Mouse (Mus musculus) myocyte (in vitro differentiated cells): ENCODE data around the gene Sox18. TPM values are rescaled to one million over a fixed set of nuclear protein-coding genes. Genes with fewer than 3 reads are reported as not detected.

Experiments used
- H3K27me3 ChIP-seq: one replicate; pipeline ENCODE4 v1.6.1; 2011; ENCODE audit not compliant: control insufficient read depth, insufficient read depth, insufficient read length
- H3K36me3 ChIP-seq: one replicate; pipeline ENCODE4 v1.6.1; 2011; ENCODE audit not compliant: control insufficient read depth, insufficient read depth
- H3K4me2 ChIP-seq: one replicate; pipeline ENCODE4 v1.6.1; 2011; ENCODE audit warnings: low read depth, control low read depth
- H3K4me3 ChIP-seq: one replicate; pipeline ENCODE4 v1.5.1; 2011; ENCODE audit warnings: mild to moderate bottlenecking, control low read depth, moderate library complexity
- H3K79me2 ChIP-seq: one replicate; pipeline ENCODE4 v1.6.1; 2011; ENCODE audit not compliant: control insufficient read depth, insufficient read depth
- H3ac ChIP-seq: one replicate; pipeline ENCODE4 v1.6.1; 2011; ENCODE audit not compliant: control insufficient read depth, insufficient read length
- CEBPB ChIP-seq: IDR thresholded peaks from 2 replicates; pipeline ENCODE4 v1.6.1; 2011; ENCODE audit warnings: mild to moderate bottlenecking, moderate library complexity; ENCODE audit not compliant: poor library complexity, insufficient read depth, severe bottlenecking
- E2F4 ChIP-seq: IDR thresholded peaks from one replicate; pipeline ENCODE4 v1.6.1; 2011; ENCODE audit warnings: mild to moderate bottlenecking, control low read depth, moderate library complexity; ENCODE audit not compliant: insufficient read depth
- MAX ChIP-seq: IDR thresholded peaks from one replicate; pipeline ENCODE4 v1.6.1; 2011; ENCODE audit warnings: low read depth, mild to moderate bottlenecking, control low read depth
- MYOD1 ChIP-seq, 3 experiments: IDR thresholded peaks; one replicate each; pipeline ENCODE4 v1.6.1; 2011; ENCODE audit warnings: control low read depth in 2 of 3, low read depth in 2 of 3, mild to moderate bottlenecking in 2 of 3, moderate library complexity in 1 of 3; ENCODE audit not compliant: insufficient read length in 2 of 3, control insufficient read depth in 1 of 3
- MYOG ChIP-seq, 3 experiments: IDR thresholded peaks; one replicate each; pipeline ENCODE4 v1.6.1; 2011; ENCODE audit warnings: control low read depth in 2 of 3, low read depth in 2 of 3, mild to moderate bottlenecking in 2 of 3; ENCODE audit not compliant: insufficient read length in 2 of 3, control insufficient read depth in 1 of 3, insufficient read depth in 1 of 3
- POLR2A ChIP-seq: IDR thresholded peaks from one replicate; pipeline ENCODE4 v1.6.1; 2011; ENCODE audit warnings: low read depth, mild to moderate bottlenecking, control low read depth, moderate library complexity; ENCODE audit not compliant: insufficient read length
- POLR2AphosphoS2 ChIP-seq: IDR thresholded peaks from one replicate; pipeline ENCODE4 v1.6.1; 2011; ENCODE audit warnings: low read depth, control low read depth; ENCODE audit not compliant: insufficient read length
- REST ChIP-seq: IDR thresholded peaks from one replicate; pipeline ENCODE4 v1.6.1; 2011; ENCODE audit warnings: mild to moderate bottlenecking, control low read depth, moderate library complexity; ENCODE audit not compliant: insufficient read depth, insufficient read length
- SRF ChIP-seq: IDR thresholded peaks from one replicate; pipeline ENCODE4 v1.6.1; 2011; ENCODE audit warnings: low read depth; ENCODE audit not compliant: control insufficient read depth, insufficient read length
- TCF12 ChIP-seq: IDR thresholded peaks from one replicate; pipeline ENCODE4 v1.6.1; 2011; ENCODE audit warnings: mild to moderate bottlenecking, control low read depth; ENCODE audit not compliant: poor library complexity, insufficient read depth, severe bottlenecking
- TCF3 ChIP-seq: IDR thresholded peaks from one replicate; pipeline ENCODE4 v1.6.1; 2011; ENCODE audit warnings: low read depth, control low read depth; ENCODE audit not compliant: insufficient read length
- USF1 ChIP-seq: IDR thresholded peaks from one replicate; pipeline ENCODE4 v1.6.1; 2011; ENCODE audit warnings: low read depth, mild to moderate bottlenecking, control low read depth, moderate library complexity
- polyA plus RNA-seq: library from polyadenylated mRNA; unstranded; fragments of >200 nt; fragmentation: generic; extraction: Trizol; gene quantifications from one replicate; pipeline ENCODE4 v1.2.1, GENCODE M21; 2012; ENCODE audit warnings: missing spikeins

Sox18 gene
- polyA plus RNA-seq: 0.04 TPM

- Histone ChIP-seq H3K79me2 (no peaks in the 10 kb centered on the region), H3K4me2 (peak within 1 kb of the TSS; percentile 24), H3K4me3 (no peak within 1 kb of the TSS), H3K36me3 (no peaks in the 10 kb centered on the region), H3ac (no peak within 1 kb of the TSS), H3K27me3 (peaks cover 36% of the 10 kb centered on the region)
- TF ChIP-seq USF1: no peak
- TF ChIP-seq POLR2A: no peak
- no peak for TF ChIP-seq MYOD1 (IDR thresholded peaks at IDR 0.05; ENCODE audit: control insufficient read depth in 1 of 3, insufficient read length in 2 of 3, low read depth in 2 of 3)
- no peak for TF ChIP-seq E2F4
- TF ChIP-seq CEBPB: no peak
- no peak for TF ChIP-seq TCF12
- TF ChIP-seq MYOG (IDR thresholded peaks at IDR 0.05; ENCODE audit: control insufficient read depth in 1 of 3, insufficient read depth in 1 of 3, insufficient read length in 2 of 3, low read depth in 2 of 3): no peak
- TF ChIP-seq SRF: no peak
- TF ChIP-seq REST: no peak
Measured at GRCm38 (mm10) chr2:181671326-181671725, at the start of gene Sox18. Sox18 (minus strand) TSS chr2:181671640.

GRCm38 (mm10) chr2:181721200-181721599, 49.8 kb upstream of the Sox18 start:
- no peak overlapping the region for H3K4me2 ChIP-seq
- no peaks in the 10 kb centered on the region for H3K79me2 ChIP-seq
- no peaks in the 10 kb centered on the region for H3K27me3 ChIP-seq
- TF ChIP-seq MYOD1 (IDR thresholded peaks at IDR 0.05; ENCODE audit: control insufficient read depth in 1 of 3, insufficient read length in 2 of 3, low read depth in 2 of 3) (no peak), SRF (no peak), MYOG (IDR thresholded peaks at IDR 0.05; ENCODE audit: control insufficient read depth in 1 of 3, insufficient read depth in 1 of 3, insufficient read length in 2 of 3, low read depth in 2 of 3) (no peak), E2F4 (no peak), MAX (no peak), CEBPB (no peak), POLR2AphosphoS2 (no peak), REST (no peak), TCF12 (no peak), POLR2A (no peak), USF1 (no peak), TCF3 (no peak)
- H3K4me3 ChIP-seq: no peak overlapping the region
- H3K36me3 ChIP-seq: no peaks in the 10 kb centered on the region
- H3ac ChIP-seq: no peak overlapping the region

- no peak for TF ChIP-seq POLR2A
- no peak for TF ChIP-seq TCF3
- TF ChIP-seq POLR2AphosphoS2: no peak
- no peak for TF ChIP-seq MAX
- TF ChIP-seq TCF12: no peak
- no peak for TF ChIP-seq CEBPB
- no peak for TF ChIP-seq SRF
- no peaks in the 10 kb centered on the region for H3K27me3 ChIP-seq
- H3K36me3 ChIP-seq: no peaks in the 10 kb centered on the region
- H3K4me2 ChIP-seq: no peak overlapping the region
- H3K4me3 ChIP-seq: no peak overlapping the region
- H3ac ChIP-seq: no peak overlapping the region
- H3K79me2 ChIP-seq: no peaks in the 10 kb centered on the region
Measured at GRCm38 (mm10) chr2:181720061-181720460, 48.6 kb upstream of the Sox18 start.

- no peaks in the 10 kb centered on the region for H3K36me3 ChIP-seq
- H3K4me3 ChIP-seq: no peak overlapping the region
- H3ac ChIP-seq: no peak overlapping the region
- TF ChIP-seq MAX (no peak), CEBPB (no peak), USF1 (no peak), POLR2AphosphoS2 (no peak), MYOG (IDR thresholded peaks at IDR 0.05; ENCODE audit: control insufficient read depth in 1 of 3, insufficient read depth in 1 of 3, insufficient read length in 2 of 3, low read depth in 2 of 3) (no peak)
- H3K79me2 ChIP-seq: no peaks in the 10 kb centered on the region
- H3K27me3 ChIP-seq: no peaks in the 10 kb centered on the region
- no peak overlapping the region for H3K4me2 ChIP-seq
Measured at GRCm38 (mm10) chr2:181716991-181717390, 45.6 kb upstream of the Sox18 start.

- no peaks in the 10 kb centered on the region for H3K79me2 ChIP-seq
- no peaks in the 10 kb centered on the region for H3K27me3 ChIP-seq
- TF ChIP-seq CEBPB (no peak), E2F4 (no peak), POLR2A (no peak), POLR2AphosphoS2 (no peak), SRF (no peak)
- no peak overlapping the region for H3K4me3 ChIP-seq
- no peaks in the 10 kb centered on the region for H3K36me3 ChIP-seq
- H3K4me2 ChIP-seq: no peak overlapping the region
- no peak overlapping the region for H3ac ChIP-seq
Measured at GRCm38 (mm10) chr2:181715382-181715781, 43.9 kb upstream of the Sox18 start.
